Mouse (Mus musculus): Measurements from ENCODE around the gene Tecr. TPM values are rescaled to one million over a fixed set of nuclear protein-coding genes. Genes with fewer than 3 reads are reported as not detected.

The Tecr gene
- 550 and 611 TPM in 2 replicates for polyA plus RNA-seq (2014; fragmentation: Nextera tagmentation; extraction: Ambion mirVana)

DNA sequence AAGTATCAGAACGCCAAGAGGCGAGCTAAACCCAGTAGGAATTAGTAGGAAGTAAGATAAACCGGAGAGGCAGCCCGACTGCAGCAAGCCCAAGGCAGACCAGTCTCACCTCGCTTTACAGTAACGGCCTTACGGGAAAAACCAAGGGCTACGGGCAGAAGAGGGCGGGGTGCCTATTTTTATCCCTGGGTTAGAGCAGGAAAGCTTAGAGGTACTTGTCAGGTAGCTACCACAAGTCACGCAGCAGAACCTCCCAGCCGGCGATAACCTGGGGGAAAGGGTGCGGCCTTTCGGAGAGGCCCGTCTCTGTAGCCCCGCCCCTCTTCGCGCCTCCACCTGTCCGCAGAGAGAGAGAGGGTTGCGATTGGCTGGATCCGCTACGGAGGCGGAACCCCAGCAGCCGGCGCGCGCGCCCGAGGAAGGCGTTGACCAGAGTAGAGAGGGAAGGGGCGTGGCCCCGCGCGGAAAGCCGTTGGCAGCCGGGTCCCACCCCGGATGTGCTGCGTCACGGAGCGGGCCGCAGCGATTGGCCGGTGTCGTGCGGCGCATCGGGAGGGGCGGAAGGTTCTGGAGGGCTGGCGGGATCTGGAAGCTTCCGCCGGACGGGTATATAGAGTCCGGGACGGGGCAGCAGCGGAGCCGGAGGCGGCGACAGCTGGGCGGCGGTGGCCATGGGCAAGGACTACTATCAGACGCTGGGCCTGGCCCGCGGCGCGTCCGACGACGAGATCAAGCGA, at the start of gene Tecr, which contains the start of gene Dnajb1:
Tecr (minus strand) TSS at position 311 of the 737 bp plus-strand sequence.
Dnajb1 (plus strand) TSS at position 533 of the 737 bp plus-strand sequence.
- Histone ChIP-seq H3K27ac (ENCODE audit: low read depth, low read length) (peak within 1 kb of the TSS; percentile 89), H3K27me3 (ENCODE audit: control insufficient read depth, insufficient read depth, low read length) (no peaks in the 10 kb centered on the region), H3K4me3 (ENCODE audit: low read depth, low read length) (peak within 1 kb of the TSS; percentile 79), H3K9ac (ENCODE audit: low read length) (peak within 1 kb of the TSS; percentile 74), H3K4me1 (replicated peaks; ENCODE audit: control insufficient read depth, insufficient read depth, low read length) (peaks cover 5% of the 10 kb centered on the region), H3K9me3 (ENCODE audit: control insufficient read depth, low read length) (no peaks in the 10 kb centered on the region), H3K4me2 (ENCODE audit: low read depth, low read length, severe bottlenecking) (peak within 1 kb of the TSS; percentile 82), H3K36me3 (ENCODE audit: control insufficient read depth, insufficient read depth, low read length) (peaks cover 16% of the 10 kb centered on the region)
- WGBS, result under 1% methylated on average over 67 of the region's 69 CpGs
- peak; percentile 100 for DNase-seq (ENCODE audit: low spot score)
- ATAC-seq (replicated peaks; ENCODE audit: low FRiP score), result peak; percentile 99

DNA sequence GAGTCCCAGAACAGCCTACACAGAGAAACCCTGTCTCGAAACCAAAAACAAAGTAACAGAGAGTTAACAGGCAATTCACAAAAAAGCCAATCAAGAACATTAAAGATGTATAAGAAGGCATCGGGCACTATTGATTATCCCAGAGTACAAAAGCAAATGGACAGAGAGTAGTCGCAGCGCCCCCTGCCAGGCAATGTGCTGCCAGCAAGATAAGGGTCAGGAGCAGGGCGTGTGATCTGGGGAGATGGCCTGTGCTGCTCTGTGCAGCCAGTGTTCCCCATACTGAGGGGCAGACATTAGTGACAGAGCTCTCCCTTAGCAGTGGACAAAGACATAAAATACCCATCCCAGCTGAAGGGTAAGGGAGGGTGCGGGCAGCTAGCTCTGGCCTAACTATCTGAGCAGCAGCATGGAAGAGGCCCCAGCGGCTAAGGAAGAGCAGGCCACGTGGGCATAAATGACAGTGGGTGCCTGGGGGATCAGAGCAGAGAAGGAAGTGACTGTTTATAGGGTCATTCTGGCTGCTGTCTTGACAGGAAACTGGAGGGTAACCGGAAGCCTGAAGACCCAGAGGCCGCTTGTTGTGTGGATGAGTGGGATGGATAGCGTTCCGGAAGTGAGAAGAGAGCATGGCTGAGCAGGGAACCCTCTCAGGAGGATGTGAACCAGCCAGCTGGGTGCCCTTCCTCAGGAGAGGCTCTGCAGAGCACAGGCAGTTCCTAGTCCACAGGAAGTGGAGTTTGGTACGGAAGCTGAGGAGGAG, 48.9 kb upstream of the Tecr start:
- ATAC-seq (replicated peaks; ENCODE audit: low FRiP score) (no peak), DNase-seq (ENCODE audit: low spot score) (no peak)
- H3K36me3 ChIP-seq (ENCODE audit: control insufficient read depth, insufficient read depth, low read length), result no peaks in the 10 kb centered on the region
- H3K9me3 ChIP-seq (ENCODE audit: control insufficient read depth, low read length), result no peaks in the 10 kb centered on the region
- no peak overlapping the region for H3K4me3 ChIP-seq (ENCODE audit: low read depth, low read length)
- peaks cover 17% of the 10 kb centered on the region for H3K4me1 ChIP-seq (replicated peaks; ENCODE audit: control insufficient read depth, insufficient read depth, low read length)
- no peak overlapping the region for H3K4me2 ChIP-seq (ENCODE audit: low read depth, low read length, severe bottlenecking)
- no peak overlapping the region for H3K27ac ChIP-seq (ENCODE audit: low read depth, low read length)
- WGBS, result 86% methylated on average over 13 of the region's 13 CpGs
- no peak overlapping the region for H3K9ac ChIP-seq (ENCODE audit: low read length)
- no peaks in the 10 kb centered on the region for H3K27me3 ChIP-seq (ENCODE audit: control insufficient read depth, insufficient read depth, low read length)

DNA sequence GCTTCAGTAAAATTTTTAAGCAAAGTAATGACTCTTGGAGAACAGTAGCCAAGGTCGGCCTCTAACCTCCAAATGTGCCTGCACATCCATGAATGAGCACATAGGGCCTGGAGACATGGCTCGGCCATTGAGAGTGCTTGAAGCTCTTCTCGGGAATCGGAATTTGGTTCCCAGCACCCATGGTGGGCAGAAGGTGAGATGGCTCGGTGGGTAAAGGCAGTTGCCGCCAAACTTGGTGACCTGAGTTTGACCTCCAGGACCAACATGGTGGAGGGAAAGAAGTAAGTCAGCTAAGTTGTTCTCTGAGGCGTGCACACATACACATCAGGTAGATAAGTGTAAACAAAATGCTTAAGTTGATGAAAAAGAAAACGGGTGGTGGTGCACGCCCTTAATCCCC, 48.3 kb upstream of the Tecr start:
- Histone ChIP-seq H3K9ac (ENCODE audit: low read length) (no peak overlapping the region), H3K27ac (ENCODE audit: low read depth, low read length) (no peak overlapping the region), H3K9me3 (ENCODE audit: control insufficient read depth, low read length) (no peaks in the 10 kb centered on the region), H3K4me3 (ENCODE audit: low read depth, low read length) (no peak overlapping the region), H3K4me1 (replicated peaks; ENCODE audit: control insufficient read depth, insufficient read depth, low read length) (peaks cover 15% of the 10 kb centered on the region), H3K27me3 (ENCODE audit: control insufficient read depth, insufficient read depth, low read length) (no peaks in the 10 kb centered on the region), H3K4me2 (ENCODE audit: low read depth, low read length, severe bottlenecking) (no peak overlapping the region), H3K36me3 (ENCODE audit: control insufficient read depth, insufficient read depth, low read length) (no peaks in the 10 kb centered on the region)
- DNase-seq (ENCODE audit: low spot score) (no peak), ATAC-seq (replicated peaks; ENCODE audit: low FRiP score) (no peak)
- 90% methylated on average over 9 of the region's 9 CpGs for WGBS

DNA sequence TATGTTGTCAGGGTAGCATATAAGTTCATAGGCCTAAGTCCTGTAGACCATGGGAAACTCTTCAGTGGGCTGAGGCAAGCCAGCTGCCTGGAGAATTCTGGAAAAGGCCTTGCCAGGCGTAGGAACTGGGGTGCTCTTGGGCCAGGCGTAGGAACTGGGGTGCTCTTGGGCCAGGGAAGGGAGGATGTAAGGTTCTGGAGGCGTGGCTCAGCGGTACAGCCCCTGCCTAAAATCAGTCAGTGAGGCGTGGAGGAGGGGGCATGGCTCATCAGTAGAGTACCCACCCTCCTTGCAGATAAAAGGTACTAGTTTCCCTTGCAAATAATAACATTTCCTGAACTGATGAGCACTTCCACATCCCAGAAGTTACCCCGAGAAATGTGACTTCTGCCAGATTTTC, 47.0 kb upstream of the Tecr start:
- no peak overlapping the region for H3K4me3 ChIP-seq (ENCODE audit: low read depth, low read length)
- no peak for ATAC-seq (replicated peaks; ENCODE audit: low FRiP score)

DNA sequence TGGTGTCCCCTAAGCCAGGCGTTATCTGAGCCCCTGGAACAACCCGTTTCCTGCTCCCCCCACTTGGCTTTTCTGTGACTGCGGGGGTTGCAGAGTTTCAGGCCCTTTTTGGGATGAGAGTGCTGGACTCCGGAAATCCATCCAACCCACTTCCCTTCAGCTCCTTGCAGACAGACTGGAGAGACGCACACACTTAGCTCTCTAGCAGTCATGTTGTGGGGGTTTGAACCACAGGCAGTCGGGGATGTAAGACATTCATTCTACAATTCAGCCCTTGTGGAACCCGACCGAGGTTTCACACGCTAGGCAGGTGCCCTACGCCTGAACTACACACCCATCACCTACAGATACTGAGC, 45.9 kb upstream of the Tecr start:
- peak overlapping the region; percentile 96 for H3K4me2 ChIP-seq (ENCODE audit: low read depth, low read length, severe bottlenecking)
- WGBS, result 56% methylated on average over 10 of the region's 10 CpGs
- no peaks in the 10 kb centered on the region for H3K36me3 ChIP-seq (ENCODE audit: control insufficient read depth, insufficient read depth, low read length)

More for the DNA sequence above, 47.0 kb upstream of the Tecr start:
- DNase-seq (ENCODE audit: low spot score), result no peak
- Histone ChIP-seq H3K9me3 (ENCODE audit: control insufficient read depth, low read length) (no peaks in the 10 kb centered on the region), H3K27ac (ENCODE audit: low read depth, low read length) (no peak overlapping the region), H3K9ac (ENCODE audit: low read length) (no peak overlapping the region), H3K4me2 (ENCODE audit: low read depth, low read length, severe bottlenecking) (no peak overlapping the region), H3K4me1 (replicated peaks; ENCODE audit: control insufficient read depth, insufficient read depth, low read length) (peaks cover 7% of the 10 kb centered on the region; the same call in 1 of the 2 replicates), H3K27me3 (ENCODE audit: control insufficient read depth, insufficient read depth, low read length) (no peaks in the 10 kb centered on the region), H3K36me3 (ENCODE audit: control insufficient read depth, insufficient read depth, low read length) (no peaks in the 10 kb centered on the region)
- WGBS, result 94% methylated on average over 6 of the region's 6 CpGs

DNA sequence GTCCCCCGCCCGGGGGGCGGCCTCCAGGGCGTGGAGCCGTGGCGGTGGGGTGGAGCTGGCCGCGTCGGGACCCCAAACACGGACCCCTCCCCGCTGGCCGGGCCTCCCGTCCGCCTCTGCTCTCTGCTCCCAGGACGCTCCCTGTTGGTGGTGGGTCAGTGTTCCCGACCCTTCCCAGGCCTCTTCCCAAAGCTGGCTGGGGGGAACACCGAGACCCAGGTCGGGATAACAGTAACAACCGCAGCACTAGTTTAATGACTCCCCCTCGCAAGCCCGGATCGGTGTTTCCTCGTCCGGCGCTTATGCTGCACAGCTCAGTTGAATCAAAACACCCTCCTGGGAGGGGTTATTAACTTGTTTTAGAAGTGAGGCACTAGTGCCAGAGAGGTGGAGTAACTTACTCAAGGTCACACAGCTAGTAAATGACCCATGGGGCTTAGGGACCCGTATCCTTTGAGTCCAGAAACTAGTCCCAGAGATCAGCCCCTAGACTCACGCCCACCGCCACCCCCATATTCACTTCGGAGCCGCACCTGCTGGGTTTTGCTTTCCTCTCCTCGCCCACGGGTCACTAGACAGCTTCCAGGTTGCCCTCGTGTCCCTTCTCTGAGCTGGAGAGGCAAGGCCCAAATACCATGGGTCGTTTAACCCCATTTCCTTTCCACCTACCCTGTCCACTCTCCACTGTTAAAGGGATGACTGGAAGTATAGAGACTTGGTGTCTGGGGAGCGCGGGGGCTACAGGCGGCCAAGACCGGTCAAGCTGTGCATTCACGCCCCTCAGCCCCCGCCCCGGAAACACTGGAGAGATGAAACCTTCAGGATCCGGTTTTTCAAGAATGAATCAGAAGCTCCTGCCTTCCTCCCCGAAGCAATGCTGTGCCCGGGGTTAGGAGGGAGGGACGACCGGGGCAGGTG, 45.2 kb upstream of the Tecr start:
- ATAC-seq (replicated peaks; ENCODE audit: low FRiP score) (peak; percentile 59), DNase-seq (ENCODE audit: low spot score) (peak; percentile 63)
- H3K27ac ChIP-seq (ENCODE audit: low read depth, low read length), result 0 out of 2 replicates have a peak overlapping the region, but pooled peaks have one; percentile 10
- H3K4me1 ChIP-seq (replicated peaks; ENCODE audit: control insufficient read depth, insufficient read depth, low read length), result peaks cover 7% of the 10 kb centered on the region; the same call in 1 of the 2 replicates
- WGBS, result 3% methylated on average over 40 of the region's 46 CpGs
- H3K4me3 ChIP-seq (ENCODE audit: low read depth, low read length), result peak overlapping the region; percentile 88
- no peaks in the 10 kb centered on the region for H3K27me3 ChIP-seq (ENCODE audit: control insufficient read depth, insufficient read depth, low read length)
- no peaks in the 10 kb centered on the region for H3K9me3 ChIP-seq (ENCODE audit: control insufficient read depth, low read length)
- peak overlapping the region; percentile 87 for H3K9ac ChIP-seq (ENCODE audit: low read length)
- no peaks in the 10 kb centered on the region for H3K36me3 ChIP-seq (ENCODE audit: control insufficient read depth, insufficient read depth, low read length)
- H3K4me2 ChIP-seq (ENCODE audit: low read depth, low read length, severe bottlenecking), result peak overlapping the region; percentile 96

More for the DNA sequence above, 45.9 kb upstream of the Tecr start:
- ATAC-seq (replicated peaks; ENCODE audit: low FRiP score) (no peak), DNase-seq (ENCODE audit: low spot score) (no peak)
- Histone ChIP-seq H3K9ac (ENCODE audit: low read length) (peak overlapping the region; percentile 87), H3K4me3 (ENCODE audit: low read depth, low read length) (peak overlapping the region; percentile 88), H3K27ac (ENCODE audit: low read depth, low read length) (no peak overlapping the region), H3K27me3 (ENCODE audit: control insufficient read depth, insufficient read depth, low read length) (no peaks in the 10 kb centered on the region), H3K9me3 (ENCODE audit: control insufficient read depth, low read length) (no peaks in the 10 kb centered on the region), H3K4me1 (replicated peaks; ENCODE audit: control insufficient read depth, insufficient read depth, low read length) (peaks cover 7% of the 10 kb centered on the region; the same call in 1 of the 2 replicates)

DNA sequence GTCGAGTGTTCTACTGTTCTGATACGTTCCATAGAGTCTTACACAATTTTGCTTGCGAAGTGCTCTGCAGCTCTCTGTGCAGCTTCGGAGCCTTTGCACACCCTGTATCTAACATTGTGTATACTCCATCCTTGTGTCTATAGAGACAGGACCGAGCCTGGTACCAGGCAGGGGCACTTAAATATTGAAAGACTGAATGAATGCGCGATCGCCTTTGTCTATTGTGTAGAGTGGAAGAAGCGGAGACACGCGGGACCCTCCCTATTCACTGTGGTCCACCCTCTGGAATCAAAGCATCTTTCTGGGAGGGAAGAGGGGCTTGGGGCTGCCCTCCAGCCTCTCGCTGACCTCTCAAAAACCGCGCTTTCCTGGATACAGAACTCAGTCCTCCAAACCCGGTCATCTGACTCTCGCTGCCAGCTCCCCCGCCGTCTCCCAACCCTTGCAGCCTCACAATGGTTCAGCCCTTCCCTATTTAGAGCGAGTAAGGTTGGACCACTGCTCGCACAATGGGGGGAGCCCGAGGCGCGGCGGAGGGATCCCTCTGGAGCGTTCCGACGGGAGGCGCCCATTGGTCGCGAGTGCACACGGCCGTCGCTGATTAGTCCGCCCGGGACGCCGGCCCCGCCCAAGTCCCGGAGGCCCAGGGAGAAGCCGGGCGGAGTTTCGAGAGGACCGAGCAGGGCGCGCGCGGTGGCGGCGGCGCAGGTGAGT, 44.4 kb upstream of the Tecr start, which contains the start of gene Gipc1:
Gipc1 (plus strand) TSS at position 648 of the 714 bp plus-strand sequence.
- Histone ChIP-seq H3K36me3 (ENCODE audit: control insufficient read depth, insufficient read depth, low read length) (no peaks in the 10 kb centered on the region), H3K9ac (ENCODE audit: low read length) (peak within 1 kb of the TSS; percentile 87), H3K4me2 (ENCODE audit: low read depth, low read length, severe bottlenecking) (peak within 1 kb of the TSS; percentile 96), H3K9me3 (ENCODE audit: control insufficient read depth, low read length) (no peaks in the 10 kb centered on the region), H3K4me1 (replicated peaks; ENCODE audit: control insufficient read depth, insufficient read depth, low read length) (peaks cover 7% of the 10 kb centered on the region; the same call in 1 of the 2 replicates), H3K27ac (ENCODE audit: low read depth, low read length) (peak within 1 kb of the TSS; percentile 92), H3K27me3 (ENCODE audit: control insufficient read depth, insufficient read depth, low read length) (no peaks in the 10 kb centered on the region), H3K4me3 (ENCODE audit: low read depth, low read length) (peak within 1 kb of the TSS; percentile 88)
- ATAC-seq (replicated peaks; ENCODE audit: low FRiP score) (peak; percentile 97), DNase-seq (ENCODE audit: low spot score) (peak; percentile 98)
- WGBS, result 4% methylated on average over 49 of the region's 50 CpGs

Data from forebrain, embryonic 11.5 days (tissue).